Mouse (Mus musculus) layer of hippocampus, postnatal 25 days (tissue): ENCODE measurements around the gene Ephb6. TPM values are rescaled to one million over a fixed set of nuclear protein-coding genes. Genes with fewer than 3 reads are reported as not detected.
"Not testable (repeated sequence)": the region's sequence is repeated elsewhere in the genome, so short reads cannot be mapped to it uniquely, and the experiment has no call there.

ENCODE experiments used
- DNase-seq, 2 experiments: peaks; one replicate each; pipeline ENCODE4 v3.0.0; 2022; ENCODE audit warnings: mixed read lengths in 2 of 2, low spot score in 1 of 2; ENCODE audit errors: extremely low spot score in 1 of 2
- total RNA-seq, 2 experiments: library from RNA; stranded (reverse); gene quantifications; 2 replicates each; pipeline ENCODE4 v1.2.3; 2021

The Ephb6 gene
- 10 to 100 TPM; 67.6 to 67.9 TPM for total RNA-seq

DNA sequence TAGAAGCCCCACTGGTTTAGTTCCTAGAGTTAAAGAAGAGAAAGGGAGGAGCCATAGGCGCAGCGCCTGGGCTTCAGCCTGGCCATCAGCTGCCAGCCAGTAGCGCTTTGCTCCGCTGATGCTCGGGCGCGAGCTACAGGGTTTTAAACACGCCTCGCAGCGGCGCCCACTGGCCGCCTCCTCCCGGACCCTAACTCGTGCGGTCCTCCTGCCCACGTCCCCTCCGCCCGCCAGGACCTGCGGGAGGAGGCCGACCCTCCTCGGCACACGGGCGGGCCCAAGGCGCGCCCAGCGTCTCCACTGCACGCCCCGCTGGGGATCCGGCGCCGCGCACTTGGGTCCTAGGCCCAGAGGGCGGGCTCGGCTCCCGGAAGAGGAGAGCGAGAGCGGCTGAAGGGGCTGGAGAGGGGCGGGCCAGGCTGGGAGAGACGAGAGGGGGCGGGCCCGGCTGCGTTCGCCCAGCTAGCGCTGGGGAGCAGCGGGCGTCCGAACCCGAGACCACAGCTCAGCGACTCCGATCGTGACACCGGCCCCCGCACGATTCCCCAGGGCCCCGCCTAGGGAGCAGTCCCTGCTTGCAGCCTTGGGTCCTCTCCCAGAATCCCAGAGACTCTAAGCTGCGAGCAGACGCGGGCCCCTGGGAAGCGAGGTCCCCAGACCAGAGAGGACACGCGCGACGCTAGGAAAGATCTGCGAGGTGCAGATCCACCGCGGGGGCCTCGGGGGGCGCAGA lies at the start of gene Ephb6:
TSS of gene Ephb6 (plus strand) at position 422 of the 733 bp plus-strand sequence.
- peak; percentile 55 to 56 for DNase-seq

DNA sequence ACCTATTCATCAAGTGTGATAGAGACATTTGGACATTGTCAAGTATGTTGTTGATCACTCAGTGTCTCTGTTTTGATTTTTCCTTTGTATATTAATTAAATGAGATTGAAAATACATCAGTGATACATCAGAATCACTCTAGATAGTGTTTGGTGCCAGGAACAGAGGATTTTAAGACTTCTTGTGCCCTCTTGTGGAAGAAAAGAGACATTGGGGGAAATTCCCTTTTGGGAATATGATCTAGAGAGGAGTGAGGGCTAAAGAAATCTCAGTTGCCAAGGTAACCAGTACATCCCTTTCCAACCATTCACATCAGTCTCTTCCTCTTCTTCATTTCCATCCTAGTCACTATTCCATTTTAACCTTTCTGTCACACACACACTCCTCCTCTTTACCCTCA lies 48.9 kb upstream of the Ephb6 start:
- no peak for DNase-seq

DNA sequence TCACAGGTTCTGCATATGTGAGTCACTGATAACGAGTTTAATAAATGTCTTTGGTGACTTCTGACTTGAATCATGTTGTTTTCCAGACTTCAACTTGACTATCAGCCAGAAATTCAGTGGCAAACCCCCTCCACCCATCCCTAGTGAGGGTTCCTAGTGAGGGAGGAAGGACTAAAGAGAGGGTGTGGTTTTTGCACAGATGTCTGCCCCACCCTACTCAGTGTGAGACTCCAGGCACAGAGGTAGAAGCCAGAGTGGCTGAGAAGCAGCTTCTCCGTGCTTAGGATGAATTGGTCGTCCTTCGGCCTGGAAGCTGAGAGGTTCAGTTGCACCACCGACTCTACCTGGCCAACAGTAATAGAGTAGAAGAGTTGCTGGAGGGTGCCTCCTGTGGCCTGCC lies 47.8 kb upstream of the Ephb6 start:
- DNase-seq = no peak

DNA sequence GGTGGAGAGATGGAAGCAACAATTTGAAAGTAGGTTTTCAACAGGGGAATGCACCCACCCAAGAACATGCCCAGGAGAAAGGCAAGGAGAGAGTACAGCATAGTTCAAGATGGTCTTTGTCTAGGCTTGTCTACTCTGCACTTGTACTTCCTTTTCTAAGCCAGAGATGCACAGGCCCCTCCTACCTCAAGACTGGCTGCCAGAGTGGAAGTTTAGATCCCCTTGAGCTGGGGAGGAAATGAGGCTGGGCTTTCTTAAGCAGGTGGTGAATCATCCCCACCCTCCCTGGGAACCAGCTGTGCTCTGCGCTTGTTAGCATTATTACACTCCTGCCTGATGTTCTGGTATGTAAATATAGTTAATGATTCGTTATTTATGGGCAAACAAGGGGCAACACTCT lies 47.0 kb upstream of the Ephb6 start:
- no peak for DNase-seq

DNA sequence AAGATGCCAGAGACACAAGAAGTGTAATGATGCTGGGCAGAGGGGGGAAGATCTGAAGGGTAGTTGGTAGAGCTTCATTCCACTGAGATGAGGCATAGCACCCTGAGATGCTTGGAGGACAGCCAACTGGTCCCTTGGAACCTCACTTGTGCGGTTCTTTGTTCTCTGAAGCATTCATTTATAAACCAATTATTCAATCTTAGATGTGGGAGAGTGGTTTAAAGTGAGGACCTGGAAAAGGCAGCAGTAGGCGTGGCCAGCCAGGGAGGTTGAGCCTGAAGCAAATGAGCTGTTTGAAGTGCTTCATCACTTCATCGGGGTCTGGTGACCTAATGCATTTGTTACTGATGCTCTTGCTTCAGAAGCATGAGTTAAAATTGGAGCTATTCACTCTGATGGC lies 46.0 kb upstream of the Ephb6 start:
- no peak for DNase-seq

DNA sequence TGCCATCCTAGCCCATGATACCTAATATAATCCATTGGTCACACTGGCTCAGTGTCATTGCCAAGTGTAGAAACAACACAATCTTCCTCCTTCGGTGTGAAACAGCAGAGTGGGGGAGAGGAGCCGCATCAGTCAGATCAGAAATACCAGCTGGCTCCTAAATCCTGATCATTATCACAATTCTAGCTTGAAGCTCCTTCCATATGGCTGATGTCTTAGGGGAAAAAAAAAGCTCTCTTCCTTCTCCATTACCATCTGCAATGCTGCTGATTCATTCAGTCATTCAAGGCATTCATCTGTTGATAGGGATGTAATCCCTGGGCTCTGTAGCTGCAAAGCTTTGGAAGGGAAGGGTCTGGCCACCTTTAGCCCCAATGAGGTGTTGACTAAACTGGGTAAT lies 45.0 kb upstream of the Ephb6 start:
- DNase-seq = no peak

DNA sequence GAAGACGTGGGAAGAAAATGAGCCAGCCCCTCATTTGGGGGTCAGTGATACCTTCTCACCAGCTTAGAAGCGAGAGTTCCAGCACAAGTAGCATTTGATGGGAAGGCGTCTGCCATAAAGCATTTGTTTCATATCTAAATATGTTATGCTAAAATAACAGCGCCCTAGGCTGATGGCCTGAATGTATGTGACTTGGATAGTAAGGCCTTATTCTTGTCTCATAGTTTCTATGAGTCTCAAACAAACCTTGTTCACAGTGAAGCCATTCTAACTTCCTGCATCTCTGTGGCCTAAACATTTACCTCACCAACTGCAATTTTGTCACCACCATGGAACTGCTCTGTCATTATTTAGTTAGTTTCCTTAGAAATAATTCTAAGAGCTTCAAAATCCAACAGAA lies 42.7 kb upstream of the Ephb6 start:
- DNase-seq = no peak

DNA sequence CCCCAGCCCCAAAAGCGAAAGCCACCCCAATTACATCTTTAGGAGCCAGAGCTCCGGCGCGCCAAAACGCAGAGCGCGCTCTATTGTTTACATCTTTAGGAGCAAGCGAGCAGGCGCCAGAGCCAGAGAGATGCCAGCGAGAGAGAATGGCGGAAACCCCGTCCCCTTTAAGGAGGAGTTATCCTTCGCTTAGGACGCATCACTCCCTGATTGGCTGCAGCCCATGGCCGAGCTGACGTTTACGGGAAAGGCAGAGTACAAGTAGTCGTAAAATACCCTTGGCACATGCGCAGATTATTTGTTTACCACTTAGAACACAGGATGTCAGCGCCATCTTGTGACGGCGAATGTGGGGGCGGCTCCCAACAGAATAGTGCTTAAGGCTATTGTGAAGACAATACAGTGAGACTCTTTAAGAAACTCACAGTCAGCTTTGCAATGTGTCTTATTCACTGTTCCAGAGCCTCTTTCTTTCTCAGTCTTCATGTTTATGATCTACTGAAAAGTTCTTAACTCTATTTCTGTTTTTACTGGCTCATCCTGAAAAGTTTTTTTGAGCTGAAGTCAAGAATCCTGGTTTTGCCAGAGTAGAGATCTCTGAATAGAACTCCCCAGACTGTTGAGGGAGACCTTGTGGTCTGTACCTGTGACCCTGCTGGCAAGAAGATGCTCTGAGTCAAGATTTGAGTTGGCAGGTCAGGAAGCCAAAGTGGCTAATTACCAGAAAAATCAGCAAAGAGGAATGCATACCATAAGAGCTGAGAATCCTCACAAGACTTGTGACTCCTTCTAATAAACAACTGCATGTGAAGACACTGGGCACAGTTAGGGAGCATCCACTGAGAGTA lies 42.0 kb upstream of the Ephb6 start:
- not testable (repeated sequence) for DNase-seq

DNA sequence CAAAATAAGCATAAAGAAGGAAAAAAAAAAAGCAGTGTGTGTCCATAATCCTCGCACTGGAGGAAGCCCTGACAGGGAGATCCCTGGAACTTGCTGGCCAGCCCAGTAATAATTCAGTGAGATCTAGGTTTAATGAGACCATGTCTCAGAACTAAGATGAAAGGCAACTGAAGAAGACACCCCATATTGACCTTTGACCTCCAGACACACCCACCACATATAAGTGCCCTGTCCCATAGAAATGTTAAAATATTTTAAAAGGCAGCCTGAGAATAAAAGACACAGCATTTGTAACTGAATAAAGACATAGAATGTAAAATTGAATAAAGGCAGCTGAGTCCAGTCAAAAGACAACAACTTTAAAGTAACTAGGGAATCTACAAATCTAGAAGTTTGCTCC lies 40.0 kb upstream of the Ephb6 start:
- DNase-seq = no peak

DNA sequence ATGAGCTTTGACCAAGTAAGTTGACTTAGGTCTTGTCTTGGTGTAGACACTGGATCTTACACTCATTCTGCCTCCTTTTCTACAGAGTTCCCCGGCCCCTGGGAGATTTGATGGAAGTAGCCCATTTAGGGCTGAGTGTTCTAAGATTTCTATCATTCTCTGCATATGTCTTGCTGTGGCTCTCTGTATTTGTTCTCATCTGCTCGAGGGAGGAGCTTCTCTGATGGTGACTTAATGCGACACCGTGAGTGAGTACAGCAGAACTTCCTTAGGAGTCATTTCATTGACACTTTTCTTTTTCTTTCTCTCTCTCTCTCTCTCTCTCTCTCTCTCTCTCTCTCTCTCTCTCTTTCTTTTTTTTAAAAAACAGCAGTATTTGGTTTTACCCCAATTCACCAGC lies 38.3 kb upstream of the Ephb6 start:
- no peak for DNase-seq

DNA sequence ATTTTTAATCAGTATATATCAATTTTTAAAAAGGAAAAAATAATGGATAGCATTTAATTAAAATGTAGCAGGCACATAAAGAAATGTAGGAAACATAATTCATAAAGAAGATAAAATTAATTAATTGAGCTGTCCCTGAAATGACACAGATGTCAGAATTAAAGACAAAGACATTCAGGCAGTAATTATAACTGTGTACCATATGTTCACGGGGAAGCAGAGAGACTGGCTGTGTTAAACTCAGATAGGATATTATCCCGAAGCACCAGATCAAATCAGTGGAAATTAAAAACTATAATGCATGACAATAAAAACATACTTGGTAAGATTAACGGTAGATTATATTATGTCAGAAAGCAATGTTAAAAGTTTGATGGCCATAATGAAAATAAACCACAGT lies 36.2 kb upstream of the Ephb6 start:
- no peak for DNase-seq

DNA sequence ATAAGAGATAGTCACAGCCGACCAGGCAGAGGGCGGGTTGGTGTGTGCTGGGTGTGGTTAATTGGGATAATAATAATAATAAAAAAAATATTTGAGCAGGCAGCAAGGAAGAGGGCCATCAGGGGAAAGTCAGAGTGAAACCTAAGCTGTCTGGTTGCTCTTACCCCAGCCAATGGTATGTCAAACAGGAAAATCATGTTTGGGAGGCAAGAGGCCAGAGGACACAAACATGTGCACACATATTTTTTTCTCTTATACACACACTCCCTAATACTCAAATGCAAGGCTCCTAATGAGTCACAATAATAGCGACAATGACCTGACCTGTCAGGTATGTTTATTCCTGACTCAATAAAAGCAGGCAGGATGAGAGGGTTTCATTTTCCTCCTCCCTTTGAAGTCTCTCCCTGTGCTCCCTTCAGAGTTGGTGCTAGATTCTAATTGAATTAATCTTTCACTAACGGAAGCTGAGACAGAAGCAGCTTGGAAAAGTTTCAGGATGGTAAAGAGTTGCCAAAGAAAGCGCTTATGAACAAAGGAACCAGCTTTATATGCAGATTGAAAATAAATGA lies 28.7 kb upstream of the Ephb6 start:
- DNase-seq = no peak

DNA sequence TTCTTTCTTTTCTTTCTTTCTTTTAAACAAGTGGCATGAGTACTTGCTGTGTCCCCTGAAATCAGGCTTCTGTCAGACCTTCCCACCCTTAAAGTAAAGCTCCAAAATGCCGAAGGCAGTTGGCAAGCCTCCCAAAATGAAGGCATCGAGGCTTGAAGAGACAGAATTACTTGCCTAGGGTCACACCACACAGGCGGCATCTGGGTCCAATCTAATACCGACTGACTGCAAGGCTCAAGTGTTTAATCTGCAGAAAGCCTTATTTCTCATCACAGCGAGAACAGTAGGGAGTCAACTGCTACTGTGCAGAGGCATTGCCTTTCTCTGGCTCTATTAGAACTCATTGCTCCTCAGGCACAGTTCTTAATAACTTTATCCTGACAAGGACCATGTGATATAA lies 28.0 kb upstream of the Ephb6 start:
- no peak for DNase-seq

DNA sequence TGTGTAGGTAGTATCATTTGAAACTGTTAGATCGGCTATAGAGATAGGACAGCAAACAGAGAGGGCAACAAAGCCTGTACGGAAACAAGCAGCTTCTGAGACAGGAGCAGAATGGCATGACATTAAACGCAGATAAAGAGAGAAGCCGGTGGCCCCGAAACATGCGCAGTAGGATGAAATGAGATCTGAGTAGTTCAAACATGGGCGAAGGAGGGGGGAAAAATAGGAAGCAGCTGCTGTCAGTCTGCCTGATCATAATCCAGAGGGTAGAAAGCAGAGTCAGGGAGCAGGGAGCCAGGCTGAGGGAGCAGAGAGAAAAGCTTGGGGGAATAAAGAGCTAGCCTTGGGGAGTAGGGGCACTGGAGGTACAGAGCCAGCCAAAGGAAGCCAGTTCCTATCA lies 24.0 kb upstream of the Ephb6 start:
- DNase-seq = no peak

DNA sequence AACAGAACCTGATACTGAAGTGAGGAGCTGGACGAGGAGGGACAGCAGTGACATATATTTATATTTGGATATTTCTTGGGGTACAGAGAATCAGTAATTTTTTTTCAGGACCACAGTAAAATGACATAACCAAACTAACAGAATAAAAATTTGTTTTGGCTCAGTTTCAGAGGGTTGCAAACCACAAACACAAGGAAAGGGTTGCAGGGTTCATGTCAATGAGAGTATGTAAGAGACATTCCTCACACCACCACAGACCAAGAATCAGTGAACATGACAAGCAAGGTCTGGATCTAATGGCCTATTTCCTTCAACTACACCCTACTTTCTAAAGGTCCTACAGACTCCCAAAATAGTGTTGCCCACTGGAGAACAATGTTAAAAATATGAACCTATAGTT lies 23.1 kb upstream of the Ephb6 start:
- DNase-seq = no peak

DNA sequence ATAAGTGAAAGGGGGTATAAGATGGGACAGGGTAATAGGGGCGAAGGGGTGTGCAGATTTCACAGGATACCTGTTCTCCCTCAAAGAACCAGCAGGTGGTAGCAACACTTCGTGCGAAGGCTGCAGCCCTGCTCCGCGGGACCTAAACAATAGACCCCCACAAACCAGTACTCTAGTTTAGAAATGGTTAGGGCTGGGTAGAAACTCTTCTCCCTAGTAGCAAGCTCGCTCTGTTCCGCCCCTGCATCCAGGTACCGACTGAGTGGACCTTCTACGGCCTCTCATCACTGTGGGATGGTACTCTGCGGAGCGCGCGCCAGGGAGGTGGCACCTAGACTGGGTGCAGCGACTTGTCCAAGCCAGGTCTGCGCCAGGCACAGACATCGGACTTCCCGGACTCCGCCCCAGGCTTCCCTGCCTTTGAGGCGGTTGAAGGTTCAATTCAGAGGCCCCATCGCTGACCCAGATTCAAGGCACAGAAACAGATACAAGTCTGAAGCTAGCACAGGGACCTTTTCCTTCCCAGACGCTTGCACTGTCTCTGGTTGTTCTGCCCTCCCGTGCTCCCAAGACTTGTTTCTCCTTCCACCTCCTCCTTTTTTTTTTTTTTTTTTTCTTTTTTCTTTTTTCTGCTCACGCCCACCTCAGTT lies 756 bp upstream of the Ephb6 start:
- DNase-seq = peak; percentile 47 to 57

DNA sequence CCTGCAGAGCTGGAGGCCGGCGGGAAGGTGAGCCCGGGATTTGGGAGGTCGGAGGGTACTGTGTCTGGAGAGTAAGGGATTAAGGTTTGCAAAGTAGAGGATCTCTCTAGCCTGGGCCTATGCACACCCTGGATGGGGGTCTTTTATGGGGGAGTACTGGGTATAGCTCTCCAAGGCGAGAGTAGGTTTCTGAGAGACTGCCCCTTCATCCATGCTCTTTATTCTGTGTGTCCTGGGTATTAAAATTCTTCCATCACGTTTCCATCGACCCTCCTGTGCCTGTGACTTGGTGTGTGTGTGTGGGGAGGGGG lies 467 bp downstream of the Ephb6 start:
- no peak for DNase-seq

DNA sequence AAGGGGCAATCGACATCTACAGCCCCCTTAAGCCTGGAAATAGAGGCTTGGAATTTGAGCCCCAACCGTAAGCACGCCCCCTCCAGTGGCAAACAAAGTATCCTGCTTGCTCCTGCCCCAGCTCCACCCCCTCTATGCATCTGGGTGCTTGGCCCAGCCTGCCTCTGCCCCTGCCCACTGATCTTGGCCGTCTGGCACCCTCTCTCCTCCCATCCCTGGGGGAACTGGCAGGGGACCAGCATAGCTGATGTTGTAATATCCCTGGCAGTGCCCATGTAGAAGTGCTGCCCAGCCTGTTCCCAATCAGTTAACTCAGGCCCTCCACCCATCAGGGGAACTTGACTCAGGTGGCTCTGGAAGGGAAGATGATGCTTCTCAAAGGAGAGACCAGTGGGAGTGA lies 932 bp downstream of the Ephb6 start:
- DNase-seq = peak in 1 of 2 experiments; percentile 25

DNA sequence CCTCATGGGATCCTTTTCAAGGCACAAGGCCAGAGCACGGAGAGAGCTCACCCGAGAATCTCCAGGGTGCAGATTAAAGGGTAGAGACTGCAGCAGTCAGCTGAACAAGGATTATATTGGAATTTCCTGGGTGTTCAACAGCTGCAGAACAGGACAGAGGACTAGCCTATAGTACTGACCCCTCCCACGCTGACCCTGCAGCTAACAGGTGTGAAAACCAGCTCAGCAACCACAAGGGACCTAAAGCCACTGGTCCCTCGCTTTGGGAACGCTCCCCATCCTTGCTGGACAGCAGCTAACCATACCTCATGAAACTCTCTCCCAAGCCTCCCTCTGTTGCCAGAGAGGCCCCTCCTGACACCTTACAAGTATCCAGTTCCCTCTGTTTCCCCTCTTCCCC lies 2.4 kb downstream of the Ephb6 start:
- no peak for DNase-seq

DNA sequence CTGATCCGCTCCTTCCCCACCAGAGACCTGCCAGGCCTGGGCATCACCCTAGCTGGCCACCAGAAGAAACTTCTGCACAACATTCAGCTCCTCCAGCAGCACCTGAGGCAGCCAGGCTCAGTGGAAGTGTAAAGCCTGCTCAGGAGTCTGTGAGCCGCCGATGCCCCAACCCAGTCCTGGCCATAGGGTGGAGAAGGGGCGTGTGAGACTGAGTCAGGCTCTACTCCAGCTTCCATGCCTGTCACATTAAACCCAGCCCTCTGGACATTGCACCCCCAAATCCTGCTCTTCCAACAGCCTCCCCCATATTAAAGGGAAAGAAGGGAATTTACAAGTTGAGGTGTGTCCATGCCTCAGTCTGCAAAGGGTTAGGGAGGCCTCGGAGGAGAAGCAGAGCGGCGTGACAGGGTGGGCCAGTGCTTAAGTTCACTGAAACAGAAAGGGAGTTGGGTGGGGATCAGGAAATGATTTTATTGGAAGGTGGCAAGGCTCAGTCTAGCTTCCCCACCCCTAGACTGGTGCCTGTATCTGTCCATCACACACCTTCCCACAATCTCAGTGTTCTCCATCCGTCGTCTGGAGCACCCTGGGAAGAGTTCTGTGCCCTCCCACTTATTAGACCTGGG lies 15.0 kb downstream of the Ephb6 start:
- no peak for DNase-seq
